Mouse (Mus musculus): ENCODE measurements at regions not wholly inside any gene's neighbourhood (a gene's known extent, or its start where the extent isn't known, plus 50 kb on each side); places are given as distances from the start of the nearest gene placed in this dataset.

- ATAC-seq (ENCODE audit: insufficient number of reproducible peaks, low FRiP score, low TSS enrichment), result no peak
Observed at GRCm38 (mm10) chr13:116795041-116795440, 230.3 kb downstream of the Parp8 start.

- ATAC-seq (ENCODE audit: insufficient number of reproducible peaks, low FRiP score, low TSS enrichment), result no peak
Observed at GRCm38 (mm10) chr13:116781616-116782015, 243.7 kb downstream of the Parp8 start.

GRCm38 (mm10) chr13:116765491-116765890 is 259.8 kb downstream of the Parp8 start:
- ATAC-seq (ENCODE audit: insufficient number of reproducible peaks, low FRiP score, low TSS enrichment), result no peak

GRCm38 (mm10) chr13:116759912-116760311 is 265.4 kb downstream of the Parp8 start:
- no peak for ATAC-seq (ENCODE audit: insufficient number of reproducible peaks, low FRiP score, low TSS enrichment)

- no peak for ATAC-seq (ENCODE audit: insufficient number of reproducible peaks, low FRiP score, low TSS enrichment)
Observed at GRCm38 (mm10) chr13:116740825-116741224, 284.5 kb downstream of the Parp8 start.

- no peak for ATAC-seq (ENCODE audit: insufficient number of reproducible peaks, low FRiP score, low TSS enrichment)
Observed at GRCm38 (mm10) chr13:116723361-116724153, 301.8 kb downstream of the Parp8 start.

- ATAC-seq (ENCODE audit: insufficient number of reproducible peaks, low FRiP score, low TSS enrichment), result 0 out of 2 replicates have a peak, but pooled peaks have one; percentile 53
Observed at GRCm38 (mm10) chr13:116714809-116715208, 310.5 kb downstream of the Parp8 start.

GRCm38 (mm10) chr13:116711866-116712593 is 313.3 kb downstream of the Parp8 start:
- ATAC-seq (ENCODE audit: insufficient number of reproducible peaks, low FRiP score, low TSS enrichment), result peak; percentile 64; the same call in 1 of the 2 replicates

- ATAC-seq (ENCODE audit: insufficient number of reproducible peaks, low FRiP score, low TSS enrichment), result no peak
Observed at GRCm38 (mm10) chr13:116711148-116711865, 314.0 kb downstream of the Parp8 start.

- no peak for ATAC-seq (ENCODE audit: insufficient number of reproducible peaks, low FRiP score, low TSS enrichment)
Observed at GRCm38 (mm10) chr13:116709671-116710070, 315.7 kb downstream of the Parp8 start.

GRCm38 (mm10) chr13:116708846-116709245 is 316.5 kb downstream of the Parp8 start:
- no peak for ATAC-seq (ENCODE audit: insufficient number of reproducible peaks, low FRiP score, low TSS enrichment)

- no peak for ATAC-seq (ENCODE audit: insufficient number of reproducible peaks, low FRiP score, low TSS enrichment)
Observed at GRCm38 (mm10) chr13:116708456-116708780, 316.9 kb downstream of the Parp8 start.

- ATAC-seq (ENCODE audit: insufficient number of reproducible peaks, low FRiP score, low TSS enrichment), result no peak
Observed at GRCm38 (mm10) chr13:116707621-116708455, 317.5 kb downstream of the Parp8 start.

- ATAC-seq (ENCODE audit: insufficient number of reproducible peaks, low FRiP score, low TSS enrichment), result no peak
Observed at GRCm38 (mm10) chr13:116706401-116707330, 318.7 kb downstream of the Parp8 start.

- ATAC-seq (ENCODE audit: insufficient number of reproducible peaks, low FRiP score, low TSS enrichment), result no peak
Observed at GRCm38 (mm10) chr13:116705611-116706386, 319.5 kb downstream of the Parp8 start.

- ATAC-seq (ENCODE audit: insufficient number of reproducible peaks, low FRiP score, low TSS enrichment), result no peak
Observed at GRCm38 (mm10) chr13:116688714-116689113, 336.6 kb downstream of the Parp8 start.
